Mouse (Mus musculus) testis, adult 2 months (tissue): ENCODE measurements at regions not wholly inside any gene's neighbourhood (a gene's known extent, or its start where the extent isn't known, plus 50 kb on each side); places are given as distances from the start of the nearest gene placed in this dataset.

Source experiments
- CTCF ChIP-seq: fragments of 200-500 bp; IDR thresholded peaks from 2 replicates; pipeline ENCODE4 v1.5.1; 2012; ENCODE audit warnings: low read depth, mild to moderate bottlenecking, inconsistent platforms, low read length, moderate library complexity; ENCODE audit not compliant: control insufficient read depth, insufficient read depth, insufficient replicate concordance
- POLR2A ChIP-seq: fragments of 200-500 bp; IDR thresholded peaks from 2 replicates; pipeline ENCODE4 v1.6.1; 2012; ENCODE audit warnings: low read depth, mild to moderate bottlenecking, inconsistent platforms, low read length, moderate library complexity; ENCODE audit not compliant: control insufficient read depth

- TF ChIP-seq CTCF (no peak), POLR2A (no peak)
Measured at GRCm38 (mm10) chr8:37049969-37050683, 56.7 kb downstream of the AI429214 start.
